20 mouse cellular contexts compared by ENCODE assay signal in the genomic region with DNA sequence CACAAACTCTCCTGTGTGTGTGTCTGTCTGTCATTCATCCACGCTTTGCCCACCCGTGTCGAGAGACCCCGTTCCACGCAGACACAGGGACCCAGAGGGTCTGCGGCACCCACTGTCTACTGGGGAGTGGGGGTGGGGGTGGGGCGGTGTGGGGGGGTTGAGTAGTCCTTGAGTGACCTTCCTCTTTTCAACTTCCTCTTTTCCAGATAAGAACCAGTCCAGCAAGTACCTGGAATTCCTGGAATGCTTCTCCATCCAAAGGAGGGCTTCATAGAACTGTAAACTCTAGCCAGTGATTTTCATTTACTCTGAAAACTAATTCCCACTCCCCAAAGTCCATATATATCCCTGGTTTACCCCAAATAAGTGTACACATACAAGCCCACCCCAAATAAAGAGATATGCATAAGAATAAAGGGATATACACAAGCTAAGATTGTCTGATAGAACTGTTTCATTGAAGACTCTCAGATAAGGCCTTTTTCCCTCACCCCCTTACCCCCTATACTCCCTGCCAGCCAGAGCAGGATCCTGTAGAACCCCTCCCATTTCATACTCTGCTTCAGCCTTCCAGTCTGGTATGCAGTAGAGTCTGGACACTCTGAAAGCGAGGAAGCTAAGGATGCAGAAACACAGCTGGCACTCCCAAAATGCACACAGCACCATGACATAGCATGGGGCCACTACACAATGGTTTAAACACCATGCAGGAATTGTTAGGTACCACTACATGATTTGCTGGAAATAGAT.
DNase-seq lines count a peak whose midpoint lies in the region; ATAC-seq and TF ChIP-seq lines count a peak whose summit lies in the region.
"Had no signal": no experiment of that assay in that cellular context is flagged by ENCODE, and none has a peak within 500 bp of the region (broad histone marks: within the 10 kb centered on the region; RNA-seq: fewer than 3 reads in every experiment).

No protein-coding gene starts in this region.

- no peaks in the 10 kb centered on the region for H3K4me1 ChIP-seq in liver, embryonic 13.5 days (replicated peaks)
- no peaks in the 10 kb centered on the region for H3K4me1 ChIP-seq in liver, embryonic 11.5 days (replicated peaks; ENCODE audit: control insufficient read depth, insufficient read depth, low read length)
- H3K4me1 ChIP-seq in lung, postnatal 0 days (ENCODE audit: insufficient read depth, low read depth, low read length), result no peaks in the 10 kb centered on the region
- no peaks in the 10 kb centered on the region for H3K4me1 ChIP-seq in forebrain, embryonic 11.5 days (replicated peaks; ENCODE audit: control insufficient read depth, insufficient read depth, low read length)
- no peaks in the 10 kb centered on the region for H3K4me1 ChIP-seq in hindbrain, embryonic 16.5 days (ENCODE audit: control insufficient read depth, insufficient read depth, low read depth, low read length)
- H3K4me1 ChIP-seq: embryonic facial prominence, embryonic 10.5 days; forebrain, embryonic 12.5 days; hindbrain, embryonic 15.5 days; limb, embryonic 15.5 days; midbrain, embryonic 10.5 days had no signal

- H3K9ac ChIP-seq in liver, embryonic 13.5 days, result no peak overlapping the region
- H3K9ac ChIP-seq in liver, embryonic 11.5 days (ENCODE audit: low read depth, low read length), result no peak overlapping the region
- no peak overlapping the region for H3K9ac ChIP-seq in lung, postnatal 0 days (replicated peaks; ENCODE audit: low read depth)
- no peak overlapping the region for H3K9ac ChIP-seq in forebrain, embryonic 11.5 days (ENCODE audit: low read length)
- H3K9ac ChIP-seq in hindbrain, embryonic 16.5 days (ENCODE audit: low read depth, low read length), result no peak overlapping the region
- H3K9ac ChIP-seq: forebrain, embryonic 12.5 days; hindbrain, embryonic 15.5 days; limb, embryonic 15.5 days; liver, postnatal 0 days had no signal

- H3K27ac ChIP-seq in liver, embryonic 13.5 days, result no peak overlapping the region
- H3K27ac ChIP-seq in liver, embryonic 11.5 days (ENCODE audit: low read depth, low read length), result no peak overlapping the region
- H3K27ac ChIP-seq in lung, postnatal 0 days (ENCODE audit: low read length), result no peak overlapping the region
- no peak overlapping the region for H3K27ac ChIP-seq in forebrain, embryonic 11.5 days (ENCODE audit: low read depth, low read length)
- H3K27ac ChIP-seq in hindbrain, embryonic 16.5 days (ENCODE audit: low read depth, low read length), result no peak overlapping the region
- H3K27ac ChIP-seq: embryonic facial prominence, embryonic 10.5 days; forebrain, embryonic 12.5 days; hindbrain, embryonic 15.5 days; limb, embryonic 15.5 days; midbrain, embryonic 10.5 days had no signal

- no peak overlapping the region for H3K4me3 ChIP-seq in liver, embryonic 13.5 days (replicated peaks)
- H3K4me3 ChIP-seq in liver, embryonic 11.5 days (ENCODE audit: low read depth, low read length), result no peak overlapping the region
- H3K4me3 ChIP-seq in lung, postnatal 0 days (ENCODE audit: low read depth, low read length), result no peak overlapping the region
- H3K4me3 ChIP-seq in forebrain, embryonic 11.5 days (ENCODE audit: low read depth, low read length), result no peak overlapping the region
- H3K4me3 ChIP-seq in hindbrain, embryonic 16.5 days (ENCODE audit: low read length), result no peak overlapping the region
- H3K4me3 ChIP-seq: embryonic facial prominence, embryonic 10.5 days; forebrain, embryonic 12.5 days; hindbrain, embryonic 15.5 days; limb, embryonic 15.5 days; midbrain, embryonic 10.5 days had no signal

- no peak for TF ChIP-seq CTCF in lung, postnatal 0 days (IDR thresholded peaks at IDR 0.05)

- TF ChIP-seq EP300 in lung, postnatal 0 days (IDR thresholded peaks at IDR 0.05), result peak; percentile 57

- 0 out of 2 replicates have a peak, but pooled peaks have one; percentile 15 for ATAC-seq in liver, embryonic 13.5 days (ENCODE audit: low read depth)
- no peak for ATAC-seq in liver, embryonic 11.5 days (replicated peaks; ENCODE audit: low FRiP score)
- ATAC-seq in lung, postnatal 0 days, result peak; percentile 79
- no peak for ATAC-seq in forebrain, embryonic 11.5 days (replicated peaks; ENCODE audit: low FRiP score)
- ATAC-seq in hindbrain, embryonic 16.5 days, result no peak
- ATAC-seq: intestine, postnatal 0 days; liver, postnatal 0 days had no signal

- H3K36me3 ChIP-seq in liver, embryonic 13.5 days, result no peaks in the 10 kb centered on the region
- no peaks in the 10 kb centered on the region for H3K36me3 ChIP-seq in liver, embryonic 11.5 days (ENCODE audit: control insufficient read depth, insufficient read depth, low read length)
- H3K36me3 ChIP-seq in lung, postnatal 0 days (ENCODE audit: insufficient read depth, low read length), result no peaks in the 10 kb centered on the region
- no peaks in the 10 kb centered on the region for H3K36me3 ChIP-seq in forebrain, embryonic 11.5 days (ENCODE audit: control insufficient read depth, insufficient read depth, low read length)
- H3K36me3 ChIP-seq in hindbrain, embryonic 16.5 days (ENCODE audit: control insufficient read depth, insufficient read depth, low read length), result no peaks in the 10 kb centered on the region
- H3K36me3 ChIP-seq: embryonic facial prominence, embryonic 10.5 days; forebrain, embryonic 12.5 days; G1E; hindbrain, embryonic 15.5 days; limb, embryonic 15.5 days; midbrain, embryonic 10.5 days had no signal

- no peak for DNase-seq in liver, embryonic 13.5 days
- DNase-seq in liver, embryonic 11.5 days (ENCODE audit: low spot score), result no peak
- DNase-seq in ZHBTc4 (ENCODE audit: low read depth, low spot score), result peak; percentile 45
- peak; percentile 52 for DNase-seq in lung, postnatal 0 days (ENCODE audit: low spot score)
- DNase-seq in yolk sac, embryonic 10.5 days (ENCODE audit: low spot score), result peak; percentile 19
- no peak for DNase-seq in forebrain, embryonic 11.5 days (ENCODE audit: low spot score)
- DNase-seq: adrenal gland, adult 2 months; cerebellum, adult 2 months; heart, postnatal 14 days; liver, postnatal 0 days; right cerebral cortex, adult 18-20 months had no signal

- 59% methylated on average over 8 of the region's 8 CpGs for WGBS in liver, embryonic 13.5 days (ENCODE audit: insufficient replicate concordance)
- WGBS in liver, embryonic 11.5 days, result 75% methylated on average over 8 of the region's 8 CpGs
- 36% methylated on average over 7 of the region's 8 CpGs for WGBS in lung, postnatal 0 days
- 89% methylated on average over 8 of the region's 8 CpGs for WGBS in forebrain, embryonic 11.5 days
- WGBS in hindbrain, embryonic 16.5 days, result 90% methylated on average over 8 of the region's 8 CpGs

- H3K4me2 ChIP-seq in liver, embryonic 13.5 days, result no peak overlapping the region
- H3K4me2 ChIP-seq in liver, embryonic 11.5 days, result no peak overlapping the region
- H3K4me2 ChIP-seq in lung, postnatal 0 days (replicated peaks; ENCODE audit: low read depth, low read length), result no peak overlapping the region
- H3K4me2 ChIP-seq in forebrain, embryonic 11.5 days (ENCODE audit: low read depth, low read length, severe bottlenecking), result no peak overlapping the region
- H3K4me2 ChIP-seq in hindbrain, embryonic 16.5 days (ENCODE audit: low read length), result no peak overlapping the region
- H3K4me2 ChIP-seq: forebrain, embryonic 12.5 days; heart, embryonic 11.5 days; hindbrain, embryonic 15.5 days; limb, embryonic 15.5 days had no signal

- H3K9me3 ChIP-seq in liver, embryonic 13.5 days (replicated peaks), result no peaks in the 10 kb centered on the region
- H3K9me3 ChIP-seq in liver, embryonic 11.5 days (ENCODE audit: control insufficient read depth, low read length), result no peaks in the 10 kb centered on the region
- H3K9me3 ChIP-seq in lung, postnatal 0 days (ENCODE audit: low read length), result no peaks in the 10 kb centered on the region
- no peaks in the 10 kb centered on the region for H3K9me3 ChIP-seq in forebrain, embryonic 11.5 days (ENCODE audit: control insufficient read depth, low read length)
- no peaks in the 10 kb centered on the region for H3K9me3 ChIP-seq in hindbrain, embryonic 16.5 days (ENCODE audit: control insufficient read depth, low read length)
- H3K9me3 ChIP-seq: embryonic facial prominence, embryonic 10.5 days; forebrain, embryonic 12.5 days; G1E; hindbrain, embryonic 15.5 days; limb, embryonic 15.5 days; midbrain, embryonic 10.5 days had no signal

- H3K27me3 ChIP-seq in liver, embryonic 13.5 days, result no peaks in the 10 kb centered on the region
- H3K27me3 ChIP-seq in liver, embryonic 11.5 days (replicated peaks; ENCODE audit: control insufficient read depth, insufficient read depth, low read length), result no peaks in the 10 kb centered on the region
- H3K27me3 ChIP-seq in lung, postnatal 0 days (replicated peaks; ENCODE audit: insufficient read depth, low read length), result no peaks in the 10 kb centered on the region
- H3K27me3 ChIP-seq in forebrain, embryonic 11.5 days (ENCODE audit: control insufficient read depth, insufficient read depth, low read length), result no peaks in the 10 kb centered on the region
- no peaks in the 10 kb centered on the region for H3K27me3 ChIP-seq in hindbrain, embryonic 16.5 days (replicated peaks; ENCODE audit: control insufficient read depth, insufficient read depth, low read length)
- H3K27me3 ChIP-seq: forebrain, embryonic 12.5 days; hindbrain, embryonic 15.5 days; limb, embryonic 15.5 days had no signal

Comparison
In these comparisons a context has a peak if more than half of its experiments do, and no peak if none do; other contexts are left out.
1. ATAC-seq: peak in liver, embryonic 13.5 days (single experiment) and lung, postnatal 0 days (single experiment); none in liver, embryonic 11.5 days (single experiment), forebrain, embryonic 11.5 days (single experiment) and hindbrain, embryonic 16.5 days (single experiment).
2. DNase-seq: peak in ZHBTc4 (single experiment), lung, postnatal 0 days (single experiment) and yolk sac, embryonic 10.5 days (single experiment); none in liver, embryonic 13.5 days (single experiment), liver, embryonic 11.5 days (single experiment) and forebrain, embryonic 11.5 days (single experiment).